ENCODE assay signal across 8 mouse cellular contexts in the genomic region with DNA sequence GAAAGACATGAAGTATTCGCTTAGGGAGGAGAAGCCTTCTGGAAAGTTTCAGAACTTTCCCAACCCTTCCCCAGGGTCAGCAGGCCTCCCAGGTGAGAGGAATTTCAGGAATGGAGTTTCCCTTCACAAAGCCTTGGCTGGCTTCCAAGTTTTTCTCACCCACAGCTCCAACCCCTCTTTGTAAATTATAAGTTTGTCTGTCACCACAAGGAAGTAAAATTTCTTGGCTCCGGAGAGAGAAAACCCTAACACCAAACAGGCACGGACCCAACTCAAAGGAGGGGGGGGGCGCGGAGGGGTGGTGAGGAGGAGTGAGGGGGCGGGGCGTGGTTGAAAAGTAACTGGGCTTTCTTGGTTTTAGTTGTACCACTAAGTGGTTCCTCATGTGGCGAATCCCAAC. TPM values are rescaled to one million over a fixed set of nuclear protein-coding genes. Genes with fewer than 3 reads are reported as not detected.
DNase-seq lines count a peak whose midpoint lies in the region; ATAC-seq and TF ChIP-seq lines count a peak whose summit lies in the region.

No protein-coding gene starts in this region.

- no peak overlapping the region for H3K27ac ChIP-seq in embryonic facial prominence, embryonic 10.5 days (replicated peaks)
- peak overlapping the region; percentile 54; the same call in 1 of the 2 replicates for H3K27ac ChIP-seq in heart, embryonic 15.5 days
- peak overlapping the region; percentile 81 for H3K27ac ChIP-seq in kidney, postnatal 0 days

- peaks cover 5% of the 10 kb centered on the region for H3K4me1 ChIP-seq in embryonic facial prominence, embryonic 10.5 days
- H3K4me1 ChIP-seq in heart, embryonic 15.5 days (replicated peaks), result peaks cover 6% of the 10 kb centered on the region; the same call in 1 of the 2 replicates
- H3K4me1 ChIP-seq in kidney, postnatal 0 days (replicated peaks; ENCODE audit: insufficient read depth, low read length), result no peaks in the 10 kb centered on the region

- 11% methylated on average over 8 of the region's 8 CpGs for WGBS in embryonic facial prominence, embryonic 10.5 days
- WGBS in heart, embryonic 15.5 days, result 2% methylated on average over 8 of the region's 8 CpGs
- 5% methylated on average over 8 of the region's 8 CpGs for WGBS in kidney, postnatal 0 days

- peak; percentile 31 for DNase-seq in urinary bladder, postnatal 25 days (ENCODE audit: low spot score)
- DNase-seq in urinary bladder, adult 2 months (ENCODE audit: low spot score), result no peak
- DNase-seq in embryonic facial prominence, embryonic 10.5 days (ENCODE audit: low spot score), result peak; percentile 62
- peak; percentile 81 for DNase-seq in kidney, postnatal 0 days (ENCODE audit: low spot score)
- DNase-seq in lung, postnatal 36 days, result peak; percentile 53
- DNase-seq in testis, postnatal 10 days (ENCODE audit: low spot score), result peak; percentile 64
- no peak for DNase-seq in layer of hippocampus, adult 11-12 months (ENCODE audit: low spot score)

- peak overlapping the region; percentile 94 for H3K4me2 ChIP-seq in heart, embryonic 15.5 days
- H3K4me2 ChIP-seq in kidney, postnatal 0 days (ENCODE audit: low read length), result peak overlapping the region; percentile 82

- H3K9me3 ChIP-seq in embryonic facial prominence, embryonic 10.5 days, result no peaks in the 10 kb centered on the region
- H3K9me3 ChIP-seq in heart, embryonic 15.5 days (replicated peaks), result no peaks in the 10 kb centered on the region
- no peaks in the 10 kb centered on the region for H3K9me3 ChIP-seq in kidney, postnatal 0 days (replicated peaks; ENCODE audit: low read length)

- H3K27me3 ChIP-seq in embryonic facial prominence, embryonic 10.5 days (replicated peaks; ENCODE audit: low read depth, poor library complexity, severe bottlenecking), result peaks cover 11% of the 10 kb centered on the region
- H3K27me3 ChIP-seq in heart, embryonic 15.5 days, result no peaks in the 10 kb centered on the region
- H3K27me3 ChIP-seq in kidney, postnatal 0 days (ENCODE audit: insufficient read depth, low read length), result no peaks in the 10 kb centered on the region

- H3K4me3 ChIP-seq in embryonic facial prominence, embryonic 10.5 days, result peak overlapping the region; percentile 73
- peak overlapping the region; percentile 76 for H3K4me3 ChIP-seq in heart, embryonic 15.5 days
- peak overlapping the region; percentile 69 for H3K4me3 ChIP-seq in kidney, postnatal 0 days (replicated peaks; ENCODE audit: low read depth, low read length)

- ATAC-seq in heart, embryonic 15.5 days (replicated peaks; ENCODE audit: insufficient number of reproducible peaks, insufficient read depth, low FRiP score, low read depth), result peak; percentile 58; the same call in 1 of the 2 replicates
- peak; percentile 55 for ATAC-seq in kidney, postnatal 0 days (replicated peaks; ENCODE audit: low FRiP score, low read depth)

- H3K36me3 ChIP-seq in embryonic facial prominence, embryonic 10.5 days (replicated peaks), result no peaks in the 10 kb centered on the region
- no peaks in the 10 kb centered on the region for H3K36me3 ChIP-seq in heart, embryonic 15.5 days
- no peaks in the 10 kb centered on the region for H3K36me3 ChIP-seq in kidney, postnatal 0 days (ENCODE audit: insufficient read depth, low read length)

- H3K9ac ChIP-seq in heart, embryonic 15.5 days, result peak overlapping the region; percentile 59; the same call in 1 of the 2 replicates
- H3K9ac ChIP-seq in kidney, postnatal 0 days (ENCODE audit: low read depth, low read length), result peak overlapping the region; percentile 66

- no peak for TF ChIP-seq CTCF in kidney, postnatal 0 days (IDR thresholded peaks at IDR 0.05; ENCODE audit: low read depth)

RNA-seq across cellular contexts. Expression of gene Rab32, which starts 1.0 kb away (rescaled TPM):
- polyA plus RNA-seq in urinary bladder, adult 2 months (2012; rRNA removed), result 10.8 and 11.1 TPM in 2 replicates
- polyA plus RNA-seq in embryonic facial prominence, embryonic 10.5 days (2016; fragmentation: Nextera tagmentation; extraction: Ambion mirVana), result 7.0 and 7.9 TPM in 2 replicates
- 7.0 and 12.7 TPM in 2 replicates for polyA plus RNA-seq in heart, embryonic 15.5 days (2015; fragmentation: Nextera tagmentation; extraction: Ambion mirVana)
- polyA plus RNA-seq in kidney, postnatal 0 days (2015; fragmentation: Nextera tagmentation; extraction: Ambion mirVana), result 20.7 and 21.8 TPM in 2 replicates

Comparison
In these comparisons a context has a peak if more than half of its experiments do, and no peak if none do; other contexts are left out.
1. DNase-seq: peak in urinary bladder, postnatal 25 days (single experiment), embryonic facial prominence, embryonic 10.5 days (single experiment), kidney, postnatal 0 days (single experiment), lung, postnatal 36 days (single experiment) and testis, postnatal 10 days (single experiment); none in urinary bladder, adult 2 months (single experiment) and layer of hippocampus, adult 11-12 months (single experiment).
2. Peak in every context shown above with its lines, with median percentiles within 50 percentile points of each other: H3K4me3 ChIP-seq.